Mouse (Mus musculus): ENCODE results near the gene Ccser1.

DNA sequence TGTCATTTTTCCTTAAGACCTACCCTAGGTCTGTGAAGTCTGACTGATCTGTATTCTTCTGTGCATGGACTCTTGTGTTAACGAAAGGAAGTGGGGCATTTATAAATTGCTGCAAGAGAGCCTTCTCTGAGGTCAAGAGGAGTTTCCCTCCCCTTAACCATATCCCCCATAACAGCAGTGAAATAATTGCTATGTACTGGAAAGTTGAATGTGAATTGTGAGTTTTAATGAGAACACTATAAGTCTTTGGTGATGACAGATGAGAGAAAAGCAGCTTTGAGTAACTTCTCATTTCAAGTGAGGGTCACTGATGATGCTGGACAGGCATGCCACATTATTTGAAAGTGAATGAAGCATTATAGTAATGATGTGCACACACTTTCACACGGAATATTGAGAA lies 585.7 kb downstream of the Ccser1 start:
- TF ChIP-seq CTCF (IDR thresholded peaks at IDR 0.05) (no peak), EP300 (IDR thresholded peaks at IDR 0.05; ENCODE audit: insufficient read depth, low read depth, low read length) (no peak), POLR2A (IDR thresholded peaks at IDR 0.05; ENCODE audit: insufficient read depth, low read depth, low read length) (no peak)

All from heart, adult 2 months (tissue).